Mouse (Mus musculus) thymus, adult 2 months (tissue): ENCODE measurements around the gene Trib2. TPM values are rescaled to one million over a fixed set of nuclear protein-coding genes. Genes with fewer than 3 reads are reported as not detected.
A peak's percentile ranks its signal among the peaks of the same experiment; 100 is the strongest.

Source experiments
- DNase-seq: peaks from one replicate; pipeline ENCODE4 v3.0.0; 2021
- H3K27ac ChIP-seq: fragments of 200-500 bp; 2 replicates; pipeline ENCODE4 v1.5.1; 2012; ENCODE audit warnings: low read length, control low read depth; ENCODE audit not compliant: control insufficient read depth, insufficient read depth
- H3K27me3 ChIP-seq: fragments of 200-500 bp; 2 replicates; pipeline ENCODE4 v1.6.1; 2012; ENCODE audit warnings: mild to moderate bottlenecking, low read length, moderate library complexity, mixed read lengths; ENCODE audit not compliant: control insufficient read depth, insufficient read depth
- H3K36me3 ChIP-seq: fragments of 200-500 bp; 2 replicates; pipeline ENCODE4 v1.6.1; 2012; ENCODE audit warnings: mild to moderate bottlenecking, low read length, moderate library complexity; ENCODE audit not compliant: control insufficient read depth, insufficient read depth
- H3K4me1 ChIP-seq: fragments of 200-500 bp; replicated peaks from 2 replicates; pipeline ENCODE4 v1.6.1; 2012; ENCODE audit warnings: low read length; ENCODE audit not compliant: control insufficient read depth, insufficient read depth
- H3K4me3 ChIP-seq: fragments of 200-500 bp; 2 replicates; pipeline ENCODE4 v1.5.1; 2012; ENCODE audit warnings: mild to moderate bottlenecking, low read length, control low read depth, moderate library complexity; ENCODE audit not compliant: control insufficient read depth, insufficient read depth
- CTCF ChIP-seq: fragments of 200-500 bp; IDR thresholded peaks from 2 replicates; pipeline ENCODE4 v1.5.1; 2012; ENCODE audit warnings: mild to moderate bottlenecking, control low read depth, low read length, moderate library complexity, borderline replicate concordance; ENCODE audit not compliant: control insufficient read depth, poor library complexity, insufficient read depth; ENCODE audit errors: extremely low read depth
- POLR2A ChIP-seq: fragments of 200-500 bp; IDR thresholded peaks from 2 replicates; pipeline ENCODE4 v1.6.1; 2012; ENCODE audit warnings: mild to moderate bottlenecking, low read length, control low read depth, moderate library complexity; ENCODE audit not compliant: control insufficient read depth, poor library complexity, insufficient read depth; ENCODE audit errors: extremely low read depth
- WGBS: fragments of 180-500 bp; shearing (Covaris S2); methylation state at CpG from one replicate; pipeline ENCODE4 v1.1.7; 2018; 5-methylcytosine and 5-hydroxymethylcytosine counted together
- polyA plus RNA-seq: library from polyadenylated mRNA; depleted of rRNA; stranded (reverse); fragments of >200 nt; gene quantifications from 2 replicates; pipeline ENCODE4 v1.2.3, GENCODE M21; 2012

The Trib2 gene
- polyA plus RNA-seq, 1 experiment = 46.3 TPM

DNA sequence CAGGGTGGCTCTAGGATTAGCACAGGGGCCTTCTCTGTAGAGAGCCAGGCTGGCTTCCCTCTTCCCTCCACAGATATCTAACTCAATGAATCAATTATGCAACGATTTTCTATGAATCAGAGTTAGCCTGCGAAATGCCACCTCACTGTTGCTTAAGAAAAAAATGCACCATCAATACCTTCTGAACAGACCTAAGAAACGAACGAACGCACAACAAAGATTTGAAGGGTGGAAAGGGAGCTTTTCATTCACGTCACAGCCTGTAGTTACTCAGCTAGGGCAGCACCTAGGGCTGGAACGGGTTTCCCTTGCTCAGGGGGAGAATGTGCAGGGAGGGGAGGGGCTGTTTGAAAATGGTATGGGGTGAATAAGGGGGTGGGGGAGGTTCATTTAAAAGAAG is 5.8 kb downstream of the Trib2 start:
- no peak overlapping the region for H3K27ac ChIP-seq
- TF ChIP-seq POLR2A = no peak
- no peak for TF ChIP-seq CTCF
- peaks cover 7% of the 10 kb centered on the region for H3K36me3 ChIP-seq
- H3K4me3 ChIP-seq = no peak overlapping the region
- WGBS = 91% methylated on average over 7 of the region's 7 CpGs
- no peaks in the 10 kb centered on the region for H3K27me3 ChIP-seq
- peaks cover 29% of the 10 kb centered on the region for H3K4me1 ChIP-seq
- DNase-seq = no peak

DNA sequence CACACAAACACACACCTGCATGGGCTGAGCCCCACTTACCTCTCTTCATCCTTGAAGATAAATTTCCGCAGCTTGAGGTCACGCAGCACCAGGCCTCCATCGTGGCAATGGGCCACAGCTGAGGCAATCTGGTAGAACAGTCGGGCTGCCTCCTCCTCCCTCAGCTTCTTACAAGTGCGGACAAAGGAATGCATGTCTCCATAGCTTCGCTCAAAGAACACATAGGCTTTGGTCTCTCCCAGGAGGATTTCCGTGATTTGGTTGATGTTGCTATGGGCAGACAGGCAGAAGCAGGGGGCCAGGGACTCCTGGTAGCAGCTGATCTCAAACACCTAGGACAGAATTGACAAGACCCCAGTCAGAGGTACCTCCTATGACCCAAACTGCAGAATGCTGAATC is 7.1 kb downstream of the Trib2 start:
- Histone ChIP-seq H3K27ac (no peak overlapping the region; the same call in 1 of the 2 replicates), H3K36me3 (peaks cover 9% of the 10 kb centered on the region), H3K4me1 (peaks cover 38% of the 10 kb centered on the region), H3K4me3 (no peak overlapping the region), H3K27me3 (no peaks in the 10 kb centered on the region)
- no peak for DNase-seq
- TF ChIP-seq CTCF (no peak), POLR2A (no peak)
- WGBS = 58% methylated on average over 7 of the region's 7 CpGs

DNA sequence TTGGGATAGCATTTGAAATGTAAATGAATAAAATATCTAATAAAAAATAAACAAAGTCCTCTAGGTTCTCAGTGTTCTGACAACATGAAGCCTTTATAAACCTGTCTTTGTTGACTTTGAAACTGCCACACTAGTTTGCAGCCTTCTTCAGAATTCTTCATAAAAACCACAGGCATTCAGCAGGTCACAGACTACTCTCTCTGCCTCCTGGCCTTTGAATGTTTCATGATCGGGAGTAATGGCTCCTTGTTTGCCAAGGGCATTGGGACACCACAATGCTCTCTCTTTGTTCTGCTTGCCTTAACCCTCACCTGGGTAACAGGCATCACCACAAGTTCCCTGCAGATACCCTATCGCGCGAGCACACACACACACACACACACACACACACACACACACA is 7.5 kb downstream of the Trib2 start:
- 61% methylated on average over 4 of the region's 4 CpGs for WGBS
- no peak for DNase-seq
- TF ChIP-seq CTCF (no peak), POLR2A (no peak)
- Histone ChIP-seq H3K4me3 (no peak overlapping the region), H3K36me3 (peaks cover 9% of the 10 kb centered on the region), H3K27me3 (no peaks in the 10 kb centered on the region), H3K4me1 (peaks cover 39% of the 10 kb centered on the region), H3K27ac (no peak overlapping the region)

DNA sequence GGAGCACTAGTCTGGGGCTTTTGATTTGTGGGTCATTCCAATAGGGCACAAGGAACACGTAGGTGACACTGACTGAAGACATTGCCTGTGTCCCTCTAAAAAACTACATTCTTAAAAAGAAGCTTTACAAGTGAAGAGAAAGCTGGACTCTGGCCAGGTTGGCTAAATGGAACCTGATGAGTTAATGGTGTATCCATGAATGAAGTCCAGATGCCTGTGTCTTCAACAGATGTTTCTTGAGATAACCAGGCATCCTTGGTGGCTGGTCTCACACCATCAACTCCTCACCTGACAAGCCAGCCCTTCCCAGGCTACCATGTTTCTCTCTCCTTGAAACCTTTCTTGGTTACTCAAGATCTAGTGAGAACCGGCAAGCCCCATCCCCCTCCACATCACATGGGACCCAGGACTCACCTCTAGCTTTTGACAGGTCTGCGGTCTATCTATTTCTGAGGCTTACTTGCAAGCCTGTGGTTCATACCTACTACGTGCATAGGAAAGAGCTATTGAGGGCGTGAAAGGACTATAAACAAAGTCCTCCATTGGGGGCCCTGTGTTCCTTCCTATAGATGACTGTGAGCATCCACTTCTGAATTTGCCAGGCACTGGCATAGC is 8.4 kb downstream of the Trib2 start:
- Histone ChIP-seq H3K27ac (no peak overlapping the region), H3K4me3 (no peak overlapping the region), H3K4me1 (peaks cover 46% of the 10 kb centered on the region), H3K36me3 (peaks cover 9% of the 10 kb centered on the region), H3K27me3 (no peaks in the 10 kb centered on the region)
- WGBS = 95% methylated on average over 5 of the region's 5 CpGs
- TF ChIP-seq CTCF (no peak), POLR2A (no peak)
- DNase-seq = no peak

DNA sequence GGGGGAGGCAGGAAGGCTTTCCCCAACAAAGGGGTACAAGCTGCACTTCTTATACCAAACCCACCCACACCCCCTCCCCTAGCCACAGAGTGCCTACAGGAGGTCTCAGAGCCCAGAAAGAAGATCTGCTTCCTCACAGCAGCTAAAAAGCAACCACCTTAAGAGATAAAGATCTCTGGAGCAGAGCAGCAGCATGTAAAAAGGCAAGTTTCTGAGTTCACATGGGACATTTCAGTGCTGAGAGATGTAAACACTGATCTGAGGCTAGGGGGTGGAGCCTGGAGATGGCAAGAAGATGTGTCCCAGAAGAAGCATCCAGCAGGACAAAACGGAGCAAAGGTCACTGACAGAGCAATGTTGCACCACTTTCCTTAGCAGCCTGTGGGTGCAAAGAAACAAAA is 11.8 kb downstream of the Trib2 start:
- peak; percentile 78 for DNase-seq
- H3K27me3 ChIP-seq = no peaks in the 10 kb centered on the region
- no peak overlapping the region for H3K4me3 ChIP-seq
- peak overlapping the region; percentile 82 for H3K27ac ChIP-seq
- TF ChIP-seq POLR2A (no peak), CTCF (no peak)
- WGBS = 14% methylated on average over 1 of the region's 1 CpGs
- H3K36me3 ChIP-seq = peaks cover 28% of the 10 kb centered on the region
- H3K4me1 ChIP-seq = peaks cover 45% of the 10 kb centered on the region

DNA sequence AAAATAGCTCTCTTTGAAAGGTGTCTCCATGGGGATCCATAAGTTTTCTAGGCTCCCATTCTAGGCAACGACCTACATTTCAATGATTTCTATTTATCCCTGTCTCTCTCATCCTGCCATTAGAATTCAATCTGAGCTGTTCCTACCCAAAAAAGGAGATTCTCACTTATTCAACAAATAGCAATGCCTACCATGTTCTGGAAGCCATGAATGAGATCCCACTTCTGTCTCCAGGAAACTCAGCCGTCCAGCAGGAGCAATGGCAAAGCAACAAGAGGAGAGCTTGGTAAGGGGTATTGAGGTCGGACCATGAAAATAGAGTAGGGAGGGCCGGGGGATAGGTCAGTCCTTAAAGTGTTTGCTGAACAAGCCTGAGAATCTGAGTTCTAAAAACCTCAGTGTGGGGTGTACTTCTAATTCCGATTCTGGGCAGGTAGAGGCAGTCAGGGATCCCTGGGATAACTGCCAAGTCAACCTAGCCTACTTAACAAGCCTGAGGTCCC is 12.7 kb downstream of the Trib2 start:
- H3K27ac ChIP-seq = peak overlapping the region; percentile 82
- WGBS = 93% methylated on average over 5 of the region's 5 CpGs
- H3K4me3 ChIP-seq = no peak overlapping the region
- H3K27me3 ChIP-seq = no peaks in the 10 kb centered on the region
- H3K36me3 ChIP-seq = peaks cover 28% of the 10 kb centered on the region
- TF ChIP-seq CTCF (no peak), POLR2A (no peak)
- no peak for DNase-seq
- H3K4me1 ChIP-seq = peaks cover 38% of the 10 kb centered on the region

DNA sequence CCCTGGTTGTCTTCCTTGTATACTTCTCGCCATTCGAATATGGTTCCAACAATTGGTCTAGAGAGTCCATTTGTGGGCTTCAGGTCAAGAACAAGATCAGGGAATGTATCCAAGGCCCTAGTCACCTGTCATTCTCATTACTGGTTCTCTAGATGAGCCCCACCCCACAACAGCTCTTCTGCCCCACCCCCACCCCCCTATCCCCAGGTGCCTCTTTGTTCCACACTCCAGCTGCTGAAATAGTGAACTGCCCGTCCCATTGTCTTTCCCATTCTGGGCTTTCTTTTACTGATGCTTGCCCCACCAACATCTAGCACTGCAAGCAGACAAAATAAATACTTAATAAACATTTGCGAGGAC is 15.2 kb downstream of the Trib2 start:
- DNase-seq = no peak
- H3K4me1 ChIP-seq = peaks cover 31% of the 10 kb centered on the region
- peaks cover 39% of the 10 kb centered on the region for H3K36me3 ChIP-seq
- WGBS = 87% methylated on average over 4 of the region's 4 CpGs
- TF ChIP-seq CTCF (no peak), POLR2A (no peak)
- H3K27me3 ChIP-seq = no peaks in the 10 kb centered on the region
- no peak overlapping the region for H3K4me3 ChIP-seq
- no peak overlapping the region for H3K27ac ChIP-seq
